Mouse (Mus musculus): ENCODE results near the gene Cdk14. TPM values are rescaled to one million over a fixed set of nuclear protein-coding genes. Genes with fewer than 3 reads are reported as not detected.

The Cdk14 gene
- polyA plus RNA-seq, 1 experiment from 2014 or later: 30.6 TPM

DNA sequence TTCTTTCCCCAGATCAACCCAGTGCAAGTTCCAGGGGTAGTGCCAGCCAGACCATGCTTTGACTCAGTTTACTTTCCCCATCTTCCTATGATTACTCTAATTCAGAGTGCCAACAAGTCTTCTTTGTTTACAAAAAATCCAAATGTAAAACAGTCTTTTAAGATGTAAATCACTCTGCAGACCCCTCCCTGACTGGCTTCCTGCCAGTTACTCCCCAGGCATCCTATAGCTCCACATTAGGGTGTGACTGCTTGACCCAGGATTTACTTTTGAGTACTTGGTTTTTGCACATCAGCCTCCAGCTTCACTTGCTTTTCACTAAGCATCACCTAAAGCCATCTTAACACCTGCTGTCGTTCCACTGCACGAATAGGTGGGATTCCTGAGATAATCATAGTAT, 254.0 kb downstream of the Cdk14 start:
- Histone ChIP-seq H3K36me3 (ENCODE audit: control insufficient read depth, insufficient read depth) (no peaks in the 10 kb centered on the region), H3K9me3 (ENCODE audit: control insufficient read depth, low read length) (no peaks in the 10 kb centered on the region), H3K4me1 (replicated peaks; ENCODE audit: control insufficient read depth, insufficient read depth, low read length) (peaks cover 5% of the 10 kb centered on the region), H3K27me3 (replicated peaks; ENCODE audit: control insufficient read depth, insufficient read depth, low read length) (no peaks in the 10 kb centered on the region), H3K9ac (replicated peaks; ENCODE audit: low read depth, low read length) (no peak overlapping the region), H3K4me2 (ENCODE audit: low read length) (no peak overlapping the region), H3K27ac (ENCODE audit: low read length) (no peak overlapping the region), H3K4me3 (replicated peaks; ENCODE audit: low read length) (no peak overlapping the region)
- ATAC-seq: no peak
- WGBS: 23% methylated on average over 2 of the region's 2 CpGs

DNA sequence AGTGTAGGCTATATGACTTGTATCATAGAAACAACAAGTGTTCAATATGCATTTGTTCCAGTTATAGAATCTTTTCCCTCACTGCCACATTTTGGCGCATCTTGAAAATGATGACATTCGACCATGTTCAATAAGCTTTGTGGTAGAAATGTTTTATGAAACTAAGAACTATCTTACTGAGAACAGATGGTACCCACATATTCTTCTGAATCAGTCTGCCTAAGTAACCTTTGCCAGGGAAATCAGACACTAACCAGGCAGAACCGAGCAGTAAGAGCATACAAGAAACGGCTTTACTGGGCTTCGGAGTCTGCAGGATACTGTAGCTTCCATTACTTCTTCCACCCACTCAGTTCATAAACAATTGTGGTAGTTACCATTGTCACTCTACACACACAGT, 255.8 kb downstream of the Cdk14 start:
- WGBS: 75% methylated on average over 5 of the region's 5 CpGs
- Histone ChIP-seq H3K4me2 (ENCODE audit: low read length) (no peak overlapping the region), H3K4me3 (replicated peaks; ENCODE audit: low read length) (no peak overlapping the region), H3K27ac (ENCODE audit: low read length) (no peak overlapping the region), H3K27me3 (replicated peaks; ENCODE audit: control insufficient read depth, insufficient read depth, low read length) (no peaks in the 10 kb centered on the region), H3K9me3 (ENCODE audit: control insufficient read depth, low read length) (no peaks in the 10 kb centered on the region), H3K9ac (replicated peaks; ENCODE audit: low read depth, low read length) (no peak overlapping the region), H3K4me1 (replicated peaks; ENCODE audit: control insufficient read depth, insufficient read depth, low read length) (peaks cover 8% of the 10 kb centered on the region), H3K36me3 (ENCODE audit: control insufficient read depth, insufficient read depth) (no peaks in the 10 kb centered on the region)
- ATAC-seq: no peak

DNA sequence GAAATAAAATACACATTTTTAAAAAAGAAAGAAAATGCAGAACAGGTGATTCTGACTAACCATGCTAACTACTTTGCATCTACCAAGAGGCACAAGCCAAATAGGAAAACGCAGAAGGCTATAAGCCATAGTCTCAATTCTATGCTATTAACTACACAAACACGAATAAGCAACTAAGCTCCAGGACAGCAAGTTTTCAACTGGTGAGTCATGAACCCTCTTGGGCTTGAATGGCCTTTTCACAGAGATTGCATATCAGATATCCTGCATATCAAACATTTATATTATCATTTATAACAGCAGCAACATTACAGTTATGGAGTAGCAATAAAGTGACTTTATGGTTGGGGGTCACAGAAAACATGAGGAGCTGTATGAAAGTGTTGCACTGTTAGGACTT, 256.3 kb downstream of the Cdk14 start:
- H3K36me3 ChIP-seq (ENCODE audit: control insufficient read depth, insufficient read depth): no peaks in the 10 kb centered on the region
- H3K9me3 ChIP-seq (ENCODE audit: control insufficient read depth, low read length): no peaks in the 10 kb centered on the region
- no peak overlapping the region for H3K4me2 ChIP-seq (ENCODE audit: low read length)
- no peak for ATAC-seq
- no peak overlapping the region for H3K9ac ChIP-seq (replicated peaks; ENCODE audit: low read depth, low read length)
- WGBS: 85% methylated on average over 2 of the region's 2 CpGs
- no peak overlapping the region for H3K4me3 ChIP-seq (replicated peaks; ENCODE audit: low read length)
- no peak overlapping the region for H3K27ac ChIP-seq (ENCODE audit: low read length)
- H3K27me3 ChIP-seq (replicated peaks; ENCODE audit: control insufficient read depth, insufficient read depth, low read length): no peaks in the 10 kb centered on the region
- peaks cover 8% of the 10 kb centered on the region for H3K4me1 ChIP-seq (replicated peaks; ENCODE audit: control insufficient read depth, insufficient read depth, low read length)

DNA sequence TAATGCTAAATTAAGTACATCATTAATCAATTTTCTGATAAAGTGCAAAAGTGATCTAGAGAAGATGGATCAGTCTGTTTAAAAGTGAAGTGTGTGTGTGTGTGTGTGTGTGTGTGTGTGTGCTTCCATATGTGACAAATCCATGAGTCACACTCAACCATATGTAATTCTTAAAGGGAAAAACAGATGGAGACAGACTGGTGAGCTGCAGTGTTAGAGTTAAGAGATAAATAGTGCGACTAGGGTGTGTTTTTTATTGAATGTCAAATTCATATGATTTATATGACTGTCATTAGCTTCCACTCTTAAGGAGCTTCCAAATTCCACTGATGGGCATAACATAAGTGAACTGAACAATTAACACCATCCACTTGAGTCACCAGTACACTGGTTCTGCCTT, 260.6 kb downstream of the Cdk14 start:
- H3K27ac ChIP-seq (ENCODE audit: low read length): no peak overlapping the region
- H3K36me3 ChIP-seq (ENCODE audit: control insufficient read depth, insufficient read depth): no peaks in the 10 kb centered on the region
- H3K27me3 ChIP-seq (replicated peaks; ENCODE audit: control insufficient read depth, insufficient read depth, low read length): no peaks in the 10 kb centered on the region
- ATAC-seq: peak; percentile 69
- H3K9ac ChIP-seq (replicated peaks; ENCODE audit: low read depth, low read length): no peak overlapping the region
- H3K4me3 ChIP-seq (replicated peaks; ENCODE audit: low read length): no peak overlapping the region
- H3K4me2 ChIP-seq (ENCODE audit: low read length): no peak overlapping the region
- 66% methylated on average over 1 of the region's 1 CpGs for WGBS
- no peaks in the 10 kb centered on the region for H3K9me3 ChIP-seq (ENCODE audit: control insufficient read depth, low read length)
- peaks cover 3% of the 10 kb centered on the region; the same call in 1 of the 2 replicates for H3K4me1 ChIP-seq (replicated peaks; ENCODE audit: control insufficient read depth, insufficient read depth, low read length)

DNA sequence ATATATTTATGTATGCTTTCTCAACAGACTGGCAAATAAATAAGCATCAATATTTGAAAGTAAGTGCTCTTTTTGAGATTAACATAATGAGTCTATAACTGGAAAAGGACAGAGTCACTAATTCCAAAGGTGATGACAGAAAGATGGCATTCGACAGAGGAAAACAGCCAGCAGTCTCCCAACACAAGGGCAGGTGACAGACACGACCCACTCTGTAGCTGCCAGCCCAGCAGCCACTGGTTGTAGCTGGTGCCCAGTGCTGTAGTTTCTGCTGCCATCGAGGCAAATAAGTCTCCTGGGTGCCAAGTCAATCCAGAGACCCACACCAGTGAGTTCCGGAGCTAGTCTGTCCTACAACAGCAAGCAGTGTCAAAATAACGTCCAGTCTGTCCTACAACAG, 280.3 kb downstream of the Cdk14 start:
- no peaks in the 10 kb centered on the region for H3K9me3 ChIP-seq (ENCODE audit: control insufficient read depth, low read length)
- no peak overlapping the region for H3K9ac ChIP-seq (replicated peaks; ENCODE audit: low read depth, low read length)
- no peaks in the 10 kb centered on the region for H3K27me3 ChIP-seq (replicated peaks; ENCODE audit: control insufficient read depth, insufficient read depth, low read length)
- no peaks in the 10 kb centered on the region for H3K36me3 ChIP-seq (ENCODE audit: control insufficient read depth, insufficient read depth)
- ATAC-seq: peak; percentile 81
- H3K4me3 ChIP-seq (replicated peaks; ENCODE audit: low read length): no peak overlapping the region
- H3K4me2 ChIP-seq (ENCODE audit: low read length): no peak overlapping the region
- peaks cover 18% of the 10 kb centered on the region for H3K4me1 ChIP-seq (replicated peaks; ENCODE audit: control insufficient read depth, insufficient read depth, low read length)
- no peak overlapping the region for H3K27ac ChIP-seq (ENCODE audit: low read length)
- WGBS: 61% methylated on average over 5 of the region's 5 CpGs

DNA sequence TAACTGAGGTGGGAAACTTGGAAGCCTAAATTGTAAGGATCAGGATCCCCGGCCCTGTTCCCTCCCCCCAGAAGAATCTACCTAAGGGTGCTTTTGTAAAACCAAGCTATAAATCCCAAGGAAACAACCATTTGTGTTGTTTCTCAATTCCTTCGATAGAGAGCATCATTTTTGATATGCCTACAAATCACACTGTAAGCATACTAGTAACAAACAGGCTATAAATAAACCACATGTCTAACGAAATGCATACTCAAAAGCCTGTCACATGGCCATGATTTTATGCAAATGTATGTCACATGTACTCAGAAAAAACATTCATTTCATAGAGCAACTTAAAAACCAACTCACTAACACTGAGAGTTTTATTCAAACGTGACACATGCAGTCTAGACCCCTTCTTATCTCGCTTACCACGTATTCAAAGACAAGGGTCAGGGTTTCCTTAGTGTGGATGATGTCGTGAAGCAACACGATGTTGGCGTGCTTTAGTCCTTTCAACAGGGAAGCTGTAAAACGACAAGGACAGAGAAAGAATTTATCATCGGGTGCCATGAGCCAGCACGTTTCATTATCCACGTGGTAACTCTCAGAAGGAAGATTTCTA, 285.1 kb downstream of the Cdk14 start:
- Histone ChIP-seq H3K4me1 (replicated peaks; ENCODE audit: control insufficient read depth, insufficient read depth, low read length) (peaks cover 26% of the 10 kb centered on the region), H3K36me3 (ENCODE audit: control insufficient read depth, insufficient read depth) (no peaks in the 10 kb centered on the region), H3K4me3 (replicated peaks; ENCODE audit: low read length) (no peak overlapping the region), H3K27me3 (replicated peaks; ENCODE audit: control insufficient read depth, insufficient read depth, low read length) (no peaks in the 10 kb centered on the region), H3K9ac (replicated peaks; ENCODE audit: low read depth, low read length) (no peak overlapping the region), H3K4me2 (ENCODE audit: low read length) (peak overlapping the region; percentile 41), H3K27ac (ENCODE audit: low read length) (peak overlapping the region; percentile 92), H3K9me3 (ENCODE audit: control insufficient read depth, low read length) (no peaks in the 10 kb centered on the region)
- peak; percentile 67 for ATAC-seq
- 37% methylated on average over 13 of the region's 13 CpGs for WGBS

DNA sequence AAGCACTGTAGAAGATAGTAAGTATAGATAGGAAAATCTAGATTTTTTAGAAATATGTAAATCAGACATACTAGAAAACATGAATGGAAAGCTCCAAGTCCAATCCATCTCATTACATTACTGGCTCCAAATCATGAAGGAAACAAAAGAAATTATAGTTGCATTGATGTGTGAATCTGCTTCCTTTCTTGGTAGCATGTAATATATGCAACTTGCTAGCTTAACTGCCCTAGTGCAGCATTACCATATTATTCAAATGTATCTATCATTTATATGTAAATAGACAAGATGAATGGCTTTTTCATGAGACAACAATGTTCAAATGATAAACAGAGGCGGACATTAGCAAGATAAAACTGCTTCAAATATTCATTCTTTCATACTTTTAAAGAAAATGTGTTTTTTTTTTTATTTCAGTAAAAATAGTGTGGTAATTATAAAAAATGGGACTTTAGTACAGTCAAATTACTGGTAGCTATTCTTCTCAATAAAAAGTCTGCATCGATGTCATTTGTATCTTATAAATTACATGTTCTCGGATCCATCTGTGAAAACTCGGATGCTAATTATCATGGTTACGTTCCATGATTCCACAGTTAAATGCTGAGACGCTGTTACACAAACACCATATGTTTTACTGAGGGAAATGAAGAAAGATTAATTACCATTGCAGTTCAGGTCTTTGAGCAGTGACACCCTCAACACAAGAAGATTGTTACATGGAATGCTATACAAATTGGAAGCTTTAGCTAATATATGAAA, 285.8 kb downstream of the Cdk14 start:
- 20% methylated on average over 6 of the region's 6 CpGs for WGBS
- Histone ChIP-seq H3K27ac (ENCODE audit: low read length) (peak overlapping the region; percentile 92), H3K4me3 (replicated peaks; ENCODE audit: low read length) (no peak overlapping the region), H3K4me2 (ENCODE audit: low read length) (peak overlapping the region; percentile 41), H3K9me3 (ENCODE audit: control insufficient read depth, low read length) (no peaks in the 10 kb centered on the region), H3K9ac (replicated peaks; ENCODE audit: low read depth, low read length) (no peak overlapping the region), H3K27me3 (replicated peaks; ENCODE audit: control insufficient read depth, insufficient read depth, low read length) (no peaks in the 10 kb centered on the region), H3K36me3 (ENCODE audit: control insufficient read depth, insufficient read depth) (no peaks in the 10 kb centered on the region), H3K4me1 (replicated peaks; ENCODE audit: control insufficient read depth, insufficient read depth, low read length) (peaks cover 23% of the 10 kb centered on the region)
- peak; percentile 84 for ATAC-seq

DNA sequence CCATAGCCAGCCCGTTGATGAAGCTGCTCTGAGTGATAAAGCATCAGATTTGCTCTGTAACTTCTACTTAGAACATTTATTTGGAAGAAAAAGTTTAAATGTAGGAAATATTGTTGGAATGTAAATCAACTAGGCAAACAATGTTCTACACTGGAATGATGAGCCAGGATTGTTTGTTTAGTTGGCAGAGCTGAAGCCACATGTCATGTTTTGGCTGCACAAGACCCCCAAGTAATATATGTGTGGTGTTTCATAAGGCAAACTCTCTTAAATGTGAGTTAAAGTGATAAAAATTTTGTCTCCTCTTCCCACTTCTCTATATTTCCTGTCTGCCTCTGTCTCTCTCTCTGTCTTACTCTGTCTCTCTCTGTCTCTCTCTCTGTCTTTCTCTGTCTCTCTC, 291.3 kb downstream of the Cdk14 start:
- no peaks in the 10 kb centered on the region for H3K27me3 ChIP-seq (replicated peaks; ENCODE audit: control insufficient read depth, insufficient read depth, low read length)
- H3K9me3 ChIP-seq (ENCODE audit: control insufficient read depth, low read length): no peaks in the 10 kb centered on the region
- H3K4me2 ChIP-seq (ENCODE audit: low read length): no peak overlapping the region
- no peaks in the 10 kb centered on the region for H3K36me3 ChIP-seq (ENCODE audit: control insufficient read depth, insufficient read depth)
- H3K9ac ChIP-seq (replicated peaks; ENCODE audit: low read depth, low read length): no peak overlapping the region
- WGBS: 69% methylated on average over 1 of the region's 1 CpGs
- ATAC-seq: no peak
- H3K4me1 ChIP-seq (replicated peaks; ENCODE audit: control insufficient read depth, insufficient read depth, low read length): peaks cover 14% of the 10 kb centered on the region
- no peak overlapping the region for H3K4me3 ChIP-seq (replicated peaks; ENCODE audit: low read length)
- H3K27ac ChIP-seq (ENCODE audit: low read length): no peak overlapping the region

DNA sequence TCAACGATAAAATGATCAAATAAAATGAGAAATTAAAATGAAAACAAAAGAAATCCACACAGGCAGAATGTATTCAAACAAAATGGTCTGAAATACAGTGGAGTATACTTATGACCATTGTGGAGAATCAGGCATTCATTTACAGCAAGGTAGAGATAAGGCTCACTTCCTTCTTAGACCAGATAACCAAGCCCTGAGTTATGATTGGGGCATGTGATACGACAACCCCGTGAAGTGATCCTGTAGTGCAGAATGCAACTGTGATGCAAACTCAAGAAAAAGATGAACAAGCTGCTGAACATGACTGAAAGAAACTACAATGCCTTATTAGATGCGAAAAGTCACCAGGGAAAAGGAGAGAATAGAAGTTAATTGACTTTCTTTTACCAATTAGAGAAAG, 295.5 kb downstream of the Cdk14 start:
- no peak overlapping the region for H3K27ac ChIP-seq (ENCODE audit: low read length)

More for the DNA sequence above, 295.5 kb downstream of the Cdk14 start:
- H3K36me3 ChIP-seq (ENCODE audit: control insufficient read depth, insufficient read depth): no peaks in the 10 kb centered on the region
- no peak overlapping the region for H3K4me2 ChIP-seq (ENCODE audit: low read length)
- WGBS: 91% methylated on average over 4 of the region's 4 CpGs
- no peaks in the 10 kb centered on the region for H3K27me3 ChIP-seq (replicated peaks; ENCODE audit: control insufficient read depth, insufficient read depth, low read length)
- no peak overlapping the region for H3K4me3 ChIP-seq (replicated peaks; ENCODE audit: low read length)
- no peak for ATAC-seq
- H3K9me3 ChIP-seq (ENCODE audit: control insufficient read depth, low read length): no peaks in the 10 kb centered on the region
- H3K4me1 ChIP-seq (replicated peaks; ENCODE audit: control insufficient read depth, insufficient read depth, low read length): peaks cover 6% of the 10 kb centered on the region; the same call in 1 of the 2 replicates
- no peak overlapping the region for H3K9ac ChIP-seq (replicated peaks; ENCODE audit: low read depth, low read length)
